Mouse (Mus musculus) cerebellum, adult 2 months (tissue): ENCODE data around the gene Olfr372.

Experiments used
- CTCF ChIP-seq: fragments of 200-500 bp; IDR thresholded peaks from 2 replicates; pipeline ENCODE4 v1.5.1; 2011; ENCODE audit warnings: low read depth, mild to moderate bottlenecking, control low read depth, low read length, moderate library complexity, borderline replicate concordance; ENCODE audit not compliant: insufficient read depth
- POLR2A ChIP-seq: fragments of 200-500 bp; IDR thresholded peaks from 2 replicates; pipeline ENCODE4 v1.6.1; 2011; ENCODE audit warnings: low read length, control low read depth, borderline replicate concordance; ENCODE audit not compliant: insufficient read depth

DNA sequence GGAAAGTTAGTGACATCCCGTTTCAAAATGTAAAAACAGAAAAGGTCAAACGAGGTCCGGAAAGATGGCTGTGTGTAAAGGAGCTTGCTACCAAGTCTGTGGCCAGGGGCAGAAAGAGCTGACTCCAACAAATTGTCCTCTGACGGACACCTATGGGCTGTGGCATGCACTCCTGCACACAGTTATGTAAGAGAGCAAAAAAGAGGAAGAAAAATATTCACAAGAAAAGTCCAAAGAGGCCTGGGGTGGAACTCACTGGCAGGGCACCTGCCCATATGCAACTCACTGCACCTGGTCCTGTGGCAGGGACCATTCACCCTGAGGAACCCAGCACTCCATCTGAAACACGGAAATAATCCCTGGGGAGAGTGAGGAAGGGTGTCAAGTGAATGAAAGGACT is 43.7 kb downstream of the Olfr372 start:
- TF ChIP-seq CTCF (no peak), POLR2A (no peak)
